Mouse (Mus musculus): Measurements from ENCODE around the gene Hist1h3d. TPM values are rescaled to one million over a fixed set of nuclear protein-coding genes. Genes with fewer than 3 reads are reported as not detected.

The Hist1h3d gene
- polyA plus RNA-seq (2015; fragmentation: Nextera tagmentation; extraction: Ambion mirVana), result 3.8 and 4.8 TPM in 2 replicates

- peak within 1 kb of the TSS; percentile 70 for H3K4me2 ChIP-seq (ENCODE audit: low read depth, low read length)
- ATAC-seq, result peak; percentile 61
- H3K4me1 ChIP-seq (ENCODE audit: control insufficient read depth, insufficient read depth, low read length), result peaks cover 8% of the 10 kb centered on the region; the same call in 1 of the 2 replicates
- H3K4me3 ChIP-seq (ENCODE audit: low read length), result peak within 1 kb of the TSS; percentile 52
- no peaks in the 10 kb centered on the region for H3K36me3 ChIP-seq (ENCODE audit: control insufficient read depth, insufficient read depth, low read length)
- under 1% methylated on average over 18 of the region's 18 CpGs for WGBS
- peak within 1 kb of the TSS; percentile 81 for H3K27ac ChIP-seq (ENCODE audit: low read length)
- H3K9me3 ChIP-seq (ENCODE audit: control insufficient read depth, low read length), result no peaks in the 10 kb centered on the region
- peak within 1 kb of the TSS; percentile 71 for H3K9ac ChIP-seq (ENCODE audit: low read depth, low read length)
- H3K27me3 ChIP-seq (replicated peaks; ENCODE audit: control insufficient read depth, insufficient read depth, low read length), result no peaks in the 10 kb centered on the region
These were observed at the start of gene Hist1h3d for GRCm38 (mm10) chr13:23575271-23575851. Hist1h3d (plus strand) TSS chr13:23575763.

GRCm38 (mm10) chr13:23525901-23526300 lies 49.7 kb upstream of the Hist1h3d start:
- no peak overlapping the region for H3K27ac ChIP-seq (ENCODE audit: low read length)
- 3% methylated on average over 10 of the region's 10 CpGs for WGBS
- no peaks in the 10 kb centered on the region for H3K27me3 ChIP-seq (replicated peaks; ENCODE audit: control insufficient read depth, insufficient read depth, low read length)
- H3K4me1 ChIP-seq (ENCODE audit: control insufficient read depth, insufficient read depth, low read length), result 0 out of 2 replicates have a peak, but pooled peaks cover 5% of the 10 kb centered on the region
- peak overlapping the region; percentile 39 for H3K4me3 ChIP-seq (ENCODE audit: low read length)
- H3K4me2 ChIP-seq (ENCODE audit: low read depth, low read length), result peak overlapping the region; percentile 47
- H3K9ac ChIP-seq (ENCODE audit: low read depth, low read length), result peak overlapping the region; percentile 37; the same call in 1 of the 2 replicates
- H3K9me3 ChIP-seq (ENCODE audit: control insufficient read depth, low read length), result no peaks in the 10 kb centered on the region
- H3K36me3 ChIP-seq (ENCODE audit: control insufficient read depth, insufficient read depth, low read length), result no peaks in the 10 kb centered on the region
- no peak for ATAC-seq

- Histone ChIP-seq H3K4me2 (ENCODE audit: low read depth, low read length) (peak overlapping the region; percentile 54), H3K9ac (ENCODE audit: low read depth, low read length) (peak overlapping the region; percentile 59), H3K27me3 (replicated peaks; ENCODE audit: control insufficient read depth, insufficient read depth, low read length) (no peaks in the 10 kb centered on the region), H3K9me3 (ENCODE audit: control insufficient read depth, low read length) (no peaks in the 10 kb centered on the region), H3K27ac (ENCODE audit: low read length) (0 out of 2 replicates have a peak overlapping the region, but pooled peaks have one; percentile 6), H3K36me3 (ENCODE audit: control insufficient read depth, insufficient read depth, low read length) (no peaks in the 10 kb centered on the region), H3K4me1 (ENCODE audit: control insufficient read depth, insufficient read depth, low read length) (0 out of 2 replicates have a peak, but pooled peaks cover 5% of the 10 kb centered on the region), H3K4me3 (ENCODE audit: low read length) (peak overlapping the region; percentile 53)
- under 1% methylated on average over 17 of the region's 17 CpGs for WGBS
- ATAC-seq, result peak; percentile 32; the same call in 1 of the 2 replicates
These were observed 49.3 kb upstream of the Hist1h3d start for GRCm38 (mm10) chr13:23526312-23526711.

DNA sequence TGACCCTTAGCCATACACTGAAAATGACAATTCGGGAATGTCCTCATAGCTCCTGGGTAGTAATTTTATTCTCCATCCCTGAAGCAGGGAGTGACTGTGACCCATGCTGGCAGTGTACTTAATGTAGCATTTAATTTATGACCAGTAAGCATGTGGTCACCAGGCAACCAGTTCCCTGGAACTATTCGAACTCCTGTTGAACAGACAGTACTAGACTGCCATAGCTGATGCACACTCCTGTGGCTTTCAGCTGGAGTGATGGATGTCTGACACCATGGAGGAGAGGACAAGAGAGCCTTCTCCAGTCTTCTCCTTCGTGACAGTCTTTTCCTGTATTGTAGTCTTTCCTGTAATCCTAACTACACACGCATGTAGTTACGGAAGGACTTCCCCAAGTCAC lies 46.6 kb upstream of the Hist1h3d start:
- H3K9me3 ChIP-seq (ENCODE audit: control insufficient read depth, low read length), result no peaks in the 10 kb centered on the region
- no peak for ATAC-seq
- no peak overlapping the region for H3K4me3 ChIP-seq (ENCODE audit: low read length)
- H3K4me2 ChIP-seq (ENCODE audit: low read depth, low read length), result no peak overlapping the region
- H3K9ac ChIP-seq (ENCODE audit: low read depth, low read length), result no peak overlapping the region
- H3K27me3 ChIP-seq (replicated peaks; ENCODE audit: control insufficient read depth, insufficient read depth, low read length), result no peaks in the 10 kb centered on the region
- H3K27ac ChIP-seq (ENCODE audit: low read length), result no peak overlapping the region
- WGBS, result 68% methylated on average over 5 of the region's 5 CpGs
- H3K36me3 ChIP-seq (ENCODE audit: control insufficient read depth, insufficient read depth, low read length), result no peaks in the 10 kb centered on the region
- H3K4me1 ChIP-seq (ENCODE audit: control insufficient read depth, insufficient read depth, low read length), result peaks cover 14% of the 10 kb centered on the region

DNA sequence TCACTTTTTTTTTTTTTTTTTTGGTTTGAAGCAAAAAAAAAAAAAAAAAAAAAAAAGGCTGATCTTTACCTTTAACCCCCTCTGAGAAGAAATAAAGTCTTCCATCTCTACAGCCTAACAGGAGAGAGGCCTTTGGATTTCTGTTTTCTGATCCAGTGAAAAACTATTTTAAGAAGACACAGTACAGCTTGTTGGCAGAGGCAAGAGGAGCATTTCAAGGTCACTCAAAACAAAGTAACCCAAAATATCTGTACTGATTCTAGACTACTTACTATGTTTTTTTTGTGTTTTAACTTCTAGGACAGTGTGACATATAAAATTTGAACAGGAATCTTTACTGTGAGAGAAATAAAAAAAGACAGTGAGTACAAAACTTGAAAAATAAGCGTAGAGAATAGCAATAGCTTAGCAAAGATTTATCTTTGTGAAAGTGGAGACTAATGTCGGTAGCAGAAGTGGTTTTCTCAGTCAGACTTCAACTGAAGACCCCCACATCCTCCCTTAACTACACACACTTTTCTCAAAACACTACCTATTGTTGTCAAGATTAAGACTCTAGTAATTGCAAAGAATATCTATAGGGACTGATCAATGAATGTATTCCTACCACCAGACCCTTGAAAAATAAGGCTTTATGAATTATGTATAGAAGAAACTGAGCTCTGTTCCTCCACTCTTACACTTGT lies 45.9 kb upstream of the Hist1h3d start:
- peak overlapping the region; percentile 54; the same call in 1 of the 2 replicates for H3K9ac ChIP-seq (ENCODE audit: low read depth, low read length)
- ATAC-seq, result no peak
- H3K9me3 ChIP-seq (ENCODE audit: control insufficient read depth, low read length), result no peaks in the 10 kb centered on the region

DNA sequence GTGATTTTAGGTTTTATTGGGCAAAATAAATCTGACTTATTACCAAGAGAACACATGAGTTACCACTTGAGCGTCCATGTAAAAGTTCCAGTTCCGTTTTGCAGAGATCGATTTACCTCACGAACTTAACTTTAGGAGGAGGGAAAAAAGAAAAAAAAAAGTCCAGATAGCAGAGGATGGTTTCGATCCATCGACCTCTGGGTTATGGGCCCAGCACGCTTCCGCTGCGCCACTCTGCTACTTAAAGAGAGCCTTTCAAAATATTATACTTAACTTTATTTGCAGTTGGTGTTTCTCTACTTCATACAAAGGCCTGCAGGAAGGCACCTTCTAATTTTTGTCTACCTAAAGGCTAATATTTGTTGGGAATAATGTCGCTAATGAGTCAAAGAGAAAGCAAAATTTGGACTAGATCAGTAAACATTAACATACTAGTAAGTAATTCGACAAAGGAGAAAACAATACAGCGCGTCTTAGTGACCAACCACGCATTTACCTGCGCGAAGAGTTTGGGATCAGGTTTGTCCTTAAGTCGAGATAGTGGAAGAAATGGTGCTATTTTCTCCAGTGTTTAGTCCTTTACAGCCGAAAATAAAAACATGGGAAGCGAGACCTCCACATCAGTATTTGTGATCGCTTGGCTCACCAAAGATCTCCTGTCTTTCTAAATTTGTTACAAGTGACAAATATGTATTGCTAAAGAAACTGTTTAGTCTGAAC lies 45.2 kb upstream of the Hist1h3d start:
- Histone ChIP-seq H3K4me1 (ENCODE audit: control insufficient read depth, insufficient read depth, low read length) (peaks cover 17% of the 10 kb centered on the region), H3K27me3 (replicated peaks; ENCODE audit: control insufficient read depth, insufficient read depth, low read length) (no peaks in the 10 kb centered on the region), H3K9me3 (ENCODE audit: control insufficient read depth, low read length) (no peaks in the 10 kb centered on the region), H3K36me3 (ENCODE audit: control insufficient read depth, insufficient read depth, low read length) (no peaks in the 10 kb centered on the region), H3K27ac (ENCODE audit: low read length) (peak overlapping the region; percentile 98), H3K9ac (ENCODE audit: low read depth, low read length) (peak overlapping the region; percentile 74), H3K4me2 (ENCODE audit: low read depth, low read length) (peak overlapping the region; percentile 65), H3K4me3 (ENCODE audit: low read length) (peak overlapping the region; percentile 59)
- ATAC-seq, result no peak
- under 1% methylated on average over 20 of the region's 20 CpGs for WGBS

More for the DNA sequence above, 45.9 kb upstream of the Hist1h3d start:
- peak overlapping the region; percentile 59 for H3K4me3 ChIP-seq (ENCODE audit: low read length)
- peaks cover 15% of the 10 kb centered on the region for H3K4me1 ChIP-seq (ENCODE audit: control insufficient read depth, insufficient read depth, low read length)
- WGBS, result 20% methylated on average over 2 of the region's 2 CpGs
- no peak overlapping the region for H3K27ac ChIP-seq (ENCODE audit: low read length)
- no peaks in the 10 kb centered on the region for H3K27me3 ChIP-seq (replicated peaks; ENCODE audit: control insufficient read depth, insufficient read depth, low read length)
- no peaks in the 10 kb centered on the region for H3K36me3 ChIP-seq (ENCODE audit: control insufficient read depth, insufficient read depth, low read length)
- peak overlapping the region; percentile 65 for H3K4me2 ChIP-seq (ENCODE audit: low read depth, low read length)

DNA sequence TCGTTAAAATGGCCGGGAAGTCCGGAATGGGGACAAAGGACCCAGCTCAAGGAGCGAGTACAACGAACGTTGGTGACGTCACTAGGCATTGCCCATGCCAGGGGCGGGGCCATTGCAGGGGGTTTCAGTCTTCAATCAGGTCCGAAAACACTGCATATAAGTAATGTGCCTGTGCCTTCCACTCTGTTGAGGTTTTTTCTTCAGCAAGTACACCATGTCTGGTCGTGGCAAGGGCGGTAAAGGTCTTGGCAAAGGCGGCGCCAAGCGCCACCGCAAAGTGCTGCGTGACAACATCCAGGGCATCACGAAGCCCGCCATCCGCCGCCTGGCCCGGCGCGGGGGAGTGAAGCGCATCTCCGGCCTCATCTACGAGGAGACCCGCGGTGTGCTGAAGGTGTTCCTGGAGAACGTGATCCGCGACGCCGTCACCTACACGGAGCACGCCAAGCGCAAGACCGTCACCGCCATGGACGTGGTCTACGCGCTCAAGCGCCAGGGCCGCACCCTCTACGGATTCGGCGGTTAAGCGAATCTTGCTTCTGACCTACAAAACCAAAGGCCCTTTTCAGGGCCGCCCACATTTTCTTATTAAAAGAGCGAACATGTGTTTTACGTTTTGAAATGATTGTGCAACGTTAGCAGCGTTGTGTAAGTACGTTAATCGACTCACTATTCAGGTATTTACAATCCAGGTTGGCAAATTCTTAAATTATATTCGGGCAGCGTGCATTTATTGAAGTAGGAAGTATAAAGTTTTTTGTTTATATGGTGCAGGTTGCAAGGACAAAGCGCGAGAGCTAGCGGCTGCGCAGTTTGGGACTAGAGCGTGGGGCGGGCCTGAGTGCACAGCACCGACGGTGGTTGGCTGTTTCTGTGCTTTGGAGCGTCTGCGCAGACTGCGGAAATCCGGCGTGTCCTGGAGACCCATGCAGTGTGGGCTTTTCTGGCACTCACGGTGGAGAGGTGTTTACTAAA lies 44.4 kb upstream of the Hist1h3d start, which contains the start of gene Hist1h4h:
TSS of gene Hist1h4h (plus strand) at position 150 of the 975 bp plus-strand sequence.
- Histone ChIP-seq H3K27me3 (replicated peaks; ENCODE audit: control insufficient read depth, insufficient read depth, low read length) (no peaks in the 10 kb centered on the region), H3K27ac (ENCODE audit: low read length) (peak within 1 kb of the TSS; percentile 98), H3K9ac (ENCODE audit: low read depth, low read length) (peak within 1 kb of the TSS; percentile 74), H3K9me3 (ENCODE audit: control insufficient read depth, low read length) (no peaks in the 10 kb centered on the region), H3K36me3 (ENCODE audit: control insufficient read depth, insufficient read depth, low read length) (no peaks in the 10 kb centered on the region), H3K4me1 (ENCODE audit: control insufficient read depth, insufficient read depth, low read length) (peaks cover 17% of the 10 kb centered on the region), H3K4me2 (ENCODE audit: low read depth, low read length) (peak within 1 kb of the TSS; percentile 65), H3K4me3 (ENCODE audit: low read length) (peak within 1 kb of the TSS; percentile 59)
- ATAC-seq, result peak; percentile 73
- WGBS, result under 1% methylated on average over 57 of the region's 70 CpGs

GRCm38 (mm10) chr13:23532262-23533075 lies 43.1 kb upstream of the Hist1h3d start:
- peak overlapping the region; percentile 65 for H3K4me2 ChIP-seq (ENCODE audit: low read depth, low read length)
- H3K9me3 ChIP-seq (ENCODE audit: control insufficient read depth, low read length), result no peaks in the 10 kb centered on the region
- H3K4me3 ChIP-seq (ENCODE audit: low read length), result peak overlapping the region; percentile 59
- peak overlapping the region; percentile 74 for H3K9ac ChIP-seq (ENCODE audit: low read depth, low read length)
- H3K4me1 ChIP-seq (ENCODE audit: control insufficient read depth, insufficient read depth, low read length), result peaks cover 23% of the 10 kb centered on the region
- H3K27me3 ChIP-seq (replicated peaks; ENCODE audit: control insufficient read depth, insufficient read depth, low read length), result no peaks in the 10 kb centered on the region
- ATAC-seq, result no peak
- H3K27ac ChIP-seq (ENCODE audit: low read length), result peak overlapping the region; percentile 98
- no peaks in the 10 kb centered on the region for H3K36me3 ChIP-seq (ENCODE audit: control insufficient read depth, insufficient read depth, low read length)
- WGBS, result 15% methylated on average over 9 of the region's 9 CpGs
